Comparison of ENCODE assay signal across 19 mouse cellular contexts in genomic region chr14:79513951-79514350, GRCm38 (mm10). TPM values are rescaled to one million over a fixed set of nuclear protein-coding genes. Genes with fewer than 3 reads are reported as not detected.
A peak's percentile ranks its signal among the peaks of the same experiment; 100 is the strongest.
DNase-seq lines count a peak whose midpoint lies in the region; ATAC-seq and TF ChIP-seq lines count a peak whose summit lies in the region.
"Had no signal": no experiment of that assay in that cellular context is flagged by ENCODE, and none has a peak within 500 bp of the region (broad histone marks: within the 10 kb centered on the region; RNA-seq: fewer than 3 reads in every experiment).

No protein-coding gene starts in this region.

- no peak overlapping the region for H3K4me2 ChIP-seq in liver, postnatal 0 days (ENCODE audit: low read depth, low read length)
- H3K4me2 ChIP-seq in midbrain, embryonic 11.5 days, result no peak overlapping the region
- H3K4me2 ChIP-seq in kidney, embryonic 15.5 days, result no peak overlapping the region
- H3K4me2 ChIP-seq: forebrain, embryonic 15.5 days; heart, embryonic 13.5 days; hindbrain, embryonic 12.5 days; lung, embryonic 14.5 days; neural tube, embryonic 15.5 days had no signal

- H3K27ac ChIP-seq in left cerebral cortex, adult 2 months, result no peak overlapping the region
- H3K27ac ChIP-seq in liver, postnatal 0 days (ENCODE audit: low read depth), result no peak overlapping the region
- no peak overlapping the region for H3K27ac ChIP-seq in midbrain, embryonic 11.5 days (ENCODE audit: low read depth, low read length)
- H3K27ac ChIP-seq in kidney, embryonic 15.5 days, result no peak overlapping the region
- H3K27ac ChIP-seq: forebrain, embryonic 15.5 days; heart, embryonic 13.5 days; hindbrain, embryonic 12.5 days; neural tube, embryonic 15.5 days had no signal

- CTCF ChIA-PET in Patski (lab: Charles Lee), result interaction anchor here (1.0 to 1.4 kb wide), 3 partner anchors 43 to 55 kb away, joined by 3 read pairs; no protein-coding TSS in a partner anchor

- H3K27me3 ChIP-seq in E14TG2a.4 (ENCODE audit: insufficient read depth, low read length) (no peaks in the 10 kb centered on the region), Patski (no peaks in the 10 kb centered on the region)
- no peaks in the 10 kb centered on the region for H3K27me3 ChIP-seq in liver, postnatal 0 days (ENCODE audit: insufficient read depth, low read length)
- no peaks in the 10 kb centered on the region for H3K27me3 ChIP-seq in midbrain, embryonic 11.5 days (ENCODE audit: control insufficient read depth, insufficient read depth, low read length)
- no peaks in the 10 kb centered on the region for H3K27me3 ChIP-seq in kidney, embryonic 15.5 days
- H3K27me3 ChIP-seq: forebrain, embryonic 15.5 days; heart, embryonic 13.5 days; hindbrain, embryonic 12.5 days; megakaryocyte, embryonic 14.5 days; neural tube, embryonic 15.5 days had no signal

- no peak for DNase-seq in left cerebral cortex, adult 2 months (ENCODE audit: extremely low spot score in 1 of 2, low spot score in 2 of 2)
- DNase-seq in left cerebral cortex, postnatal 4 days, result no peak
- no peak for DNase-seq in Patski (ENCODE audit: low read depth, low spot score)
- DNase-seq in liver, postnatal 0 days, result no peak
- no peak for DNase-seq in adipocyte (ENCODE audit: low spot score)
- DNase-seq in midbrain, embryonic 11.5 days (ENCODE audit: low spot score, missing footprints), result no peak
- DNase-seq: adrenal gland, adult 8-10 months; cerebellum, adult 9-10 months; gastrocnemius, postnatal 10 days; layer of hippocampus, adult 9-11 months; lung, embryonic 14.5 days; right cerebral cortex, adult 18-20 months had no signal

- no peak for ATAC-seq in Patski
- ATAC-seq in liver, postnatal 0 days, result no peak
- ATAC-seq in midbrain, embryonic 11.5 days (ENCODE audit: low FRiP score), result no peak
- ATAC-seq in kidney, embryonic 15.5 days (replicated peaks; ENCODE audit: low FRiP score), result no peak
- ATAC-seq: forebrain, embryonic 15.5 days had no signal

- H3K4me3 ChIP-seq in left cerebral cortex, adult 2 months, result no peak overlapping the region
- H3K4me3 ChIP-seq in E14TG2a.4 (replicated peaks; ENCODE audit: low read length), result no peak overlapping the region
- no peak overlapping the region for H3K4me3 ChIP-seq in liver, postnatal 0 days (ENCODE audit: low read depth, low read length)
- H3K4me3 ChIP-seq in midbrain, embryonic 11.5 days (ENCODE audit: low read depth, low read length), result no peak overlapping the region
- no peak overlapping the region for H3K4me3 ChIP-seq in kidney, embryonic 15.5 days (replicated peaks)
- H3K4me3 ChIP-seq: forebrain, embryonic 15.5 days; heart, embryonic 13.5 days; hindbrain, embryonic 12.5 days; megakaryocyte, embryonic 14.5 days; neural tube, embryonic 15.5 days had no signal

- H3K4me1 ChIP-seq in E14TG2a.4 (replicated peaks; ENCODE audit: low read depth, low read length), result peaks cover 28% of the 10 kb centered on the region
- peaks cover 30% of the 10 kb centered on the region for H3K4me1 ChIP-seq in liver, postnatal 0 days (ENCODE audit: insufficient read depth)
- no peaks in the 10 kb centered on the region for H3K4me1 ChIP-seq in midbrain, embryonic 11.5 days (ENCODE audit: control insufficient read depth, insufficient read depth, low read length)
- peaks cover 9% of the 10 kb centered on the region; the same call in 1 of the 2 replicates for H3K4me1 ChIP-seq in kidney, embryonic 15.5 days
- H3K4me1 ChIP-seq: forebrain, embryonic 15.5 days; hindbrain, embryonic 12.5 days; neural tube, embryonic 15.5 days had no signal

- in situ Hi-C loops in Patski (cut with MboI; ENCODE audit: low pct_unique_long_range_greater_than_20kb), result no loop called here

- no peaks in the 10 kb centered on the region for H3K36me3 ChIP-seq in E14TG2a.4 (ENCODE audit: insufficient read depth, low read length)
- no peaks in the 10 kb centered on the region; the same call in 1 of the 2 replicates for H3K36me3 ChIP-seq in liver, postnatal 0 days (replicated peaks; ENCODE audit: insufficient read depth, low read length)
- no peaks in the 10 kb centered on the region for H3K36me3 ChIP-seq in midbrain, embryonic 11.5 days (ENCODE audit: control insufficient read depth, insufficient read depth, low read length)
- H3K36me3 ChIP-seq in kidney, embryonic 15.5 days, result no peaks in the 10 kb centered on the region
- H3K36me3 ChIP-seq: forebrain, embryonic 15.5 days; heart, embryonic 13.5 days; hindbrain, embryonic 12.5 days; neural tube, embryonic 15.5 days had no signal

- intact Hi-C loops in left cerebral cortex, adult 2 months (cut with DNase I), result loop anchor here (5.0 kb wide), 1 partner anchor 33 kb away; no protein-coding TSS in a partner anchor
- intact Hi-C loops in left cerebral cortex, postnatal 4 days (cut with DNase I), result no loop called here

- H3K9me3 ChIP-seq in E14TG2a.4 (ENCODE audit: low read length), result no peaks in the 10 kb centered on the region
- no peaks in the 10 kb centered on the region for H3K9me3 ChIP-seq in liver, postnatal 0 days (ENCODE audit: low read length)
- H3K9me3 ChIP-seq in midbrain, embryonic 11.5 days (ENCODE audit: control insufficient read depth, low read length), result no peaks in the 10 kb centered on the region
- no peaks in the 10 kb centered on the region for H3K9me3 ChIP-seq in kidney, embryonic 15.5 days (replicated peaks)
- H3K9me3 ChIP-seq: forebrain, embryonic 15.5 days; heart, embryonic 13.5 days; hindbrain, embryonic 12.5 days; megakaryocyte, embryonic 14.5 days; neural tube, embryonic 15.5 days had no signal

- TF ChIP-seq CTCF in left cerebral cortex, adult 2 months (IDR thresholded peaks at IDR 0.05), result peak; percentile 7; the same call in 1 of the 2 replicates
- TF ChIP-seq CTCF in E14TG2a.4 (conservative IDR thresholded peaks at IDR 0.05; ENCODE audit: low read length) (peak; percentile 36), Patski (IDR thresholded peaks at IDR 0.05) (peak; percentile 36)
- peak; percentile 59 for TF ChIP-seq CTCF in liver, postnatal 0 days (IDR thresholded peaks at IDR 0.05; ENCODE audit: low read depth)

- 74% methylated on average over 2 of the region's 2 CpGs for WGBS in liver, postnatal 0 days (ENCODE audit: insufficient replicate concordance)
- 75% methylated on average over 2 of the region's 2 CpGs for WGBS in midbrain, embryonic 11.5 days
- 79% methylated on average over 2 of the region's 2 CpGs for WGBS in kidney, embryonic 15.5 days

- POLR2A ChIA-PET in Patski (lab: Charles Lee), result no interaction called here

- TF ChIP-seq EP300 in liver, postnatal 0 days (IDR thresholded peaks at IDR 0.05; ENCODE audit: low read depth), result no peak

- no peak overlapping the region for H3K9ac ChIP-seq in liver, postnatal 0 days (replicated peaks)
- no peak overlapping the region for H3K9ac ChIP-seq in midbrain, embryonic 11.5 days (ENCODE audit: low read length)
- H3K9ac ChIP-seq in kidney, embryonic 15.5 days, result no peak overlapping the region
- H3K9ac ChIP-seq: forebrain, embryonic 15.5 days; heart, embryonic 13.5 days; hindbrain, embryonic 12.5 days; lung, embryonic 14.5 days; neural tube, embryonic 15.5 days had no signal

RNA-seq across cellular contexts. Expression of gene Wbp4, which starts 32.6 kb away (rescaled TPM):
- 10 to 100 TPM; 47.7 to 52.0 TPM for total RNA-seq in left cerebral cortex, adult 2 months (2021)
- 10 to 100 TPM; 46.0 to 47.6 TPM for total RNA-seq in left cerebral cortex, postnatal 4 days (2021)
- polyA plus RNA-seq in Patski (2021), result 39.5 TPM
- polyA plus RNA-seq in liver, postnatal 0 days (2015; fragmentation: Nextera tagmentation; extraction: Ambion mirVana), result 15.1 and 16.2 TPM in 2 replicates
- 61.1 and 62.4 TPM in 2 replicates for polyA plus RNA-seq in midbrain, embryonic 11.5 days (2014; fragmentation: Nextera tagmentation; extraction: Ambion mirVana)
- polyA plus RNA-seq in kidney, embryonic 15.5 days (2015; fragmentation: Nextera tagmentation; extraction: Ambion mirVana), result 40.8 and 41.2 TPM in 2 replicates

RNA-seq across cellular contexts. Expression of gene Elf1, which starts 33.0 kb away (rescaled TPM):
- total RNA-seq in left cerebral cortex, adult 2 months (2021), result 1 to 10 TPM; 4.1 to 4.6 TPM
- total RNA-seq in left cerebral cortex, postnatal 4 days (2021), result 1 to 10 TPM; 5.4 to 6.1 TPM
- 53.6 TPM for polyA plus RNA-seq in Patski (2021)
- 9.0 and 11.0 TPM in 2 replicates for polyA plus RNA-seq in liver, postnatal 0 days (2015; fragmentation: Nextera tagmentation; extraction: Ambion mirVana)
- polyA plus RNA-seq in midbrain, embryonic 11.5 days (2014; fragmentation: Nextera tagmentation; extraction: Ambion mirVana), result 5.9 and 8.3 TPM in 2 replicates
- polyA plus RNA-seq in kidney, embryonic 15.5 days (2015; fragmentation: Nextera tagmentation; extraction: Ambion mirVana), result 13.7 and 14.7 TPM in 2 replicates

Comparison
In these comparisons a context has a peak if more than half of its experiments do, and no peak if none do; other contexts are left out.
1. CTCF ChIP-seq: peak in every context shown above with its lines; median percentile 59 in liver, postnatal 0 days; 36 in E14TG2a.4; 36 in Patski; 7 in left cerebral cortex, adult 2 months.